Mouse (Mus musculus) layer of hippocampus, postnatal 36 days (tissue): Measurements from ENCODE around the gene Ddx41. TPM values are rescaled to one million over a fixed set of nuclear protein-coding genes. Genes with fewer than 3 reads are reported as not detected.
A peak's percentile ranks its signal among the peaks of the same experiment; 100 is the strongest.

Experiments
- DNase-seq, 2 experiments: peaks; one replicate each; pipeline ENCODE4 v3.0.0; 2022
- total RNA-seq, 2 experiments: library from RNA; stranded (reverse); gene quantifications; 2 replicates each; pipeline ENCODE4 v1.2.3; 2021

The Ddx41 gene
- total RNA-seq, 2 experiments from 2014 or later: 59.4 to 60.2 TPM

- no peak for DNase-seq
These were observed 4.5 kb upstream of the Ddx41 start for GRCm38 (mm10) chr13:55540933-55541332.

- DNase-seq: no peak
These were observed 663 bp downstream of the Ddx41 start for GRCm38 (mm10) chr13:55535796-55536193.

GRCm38 (mm10) chr13:55535191-55535590 lies 1.3 kb downstream of the Ddx41 start:
- DNase-seq: no peak

DNA sequence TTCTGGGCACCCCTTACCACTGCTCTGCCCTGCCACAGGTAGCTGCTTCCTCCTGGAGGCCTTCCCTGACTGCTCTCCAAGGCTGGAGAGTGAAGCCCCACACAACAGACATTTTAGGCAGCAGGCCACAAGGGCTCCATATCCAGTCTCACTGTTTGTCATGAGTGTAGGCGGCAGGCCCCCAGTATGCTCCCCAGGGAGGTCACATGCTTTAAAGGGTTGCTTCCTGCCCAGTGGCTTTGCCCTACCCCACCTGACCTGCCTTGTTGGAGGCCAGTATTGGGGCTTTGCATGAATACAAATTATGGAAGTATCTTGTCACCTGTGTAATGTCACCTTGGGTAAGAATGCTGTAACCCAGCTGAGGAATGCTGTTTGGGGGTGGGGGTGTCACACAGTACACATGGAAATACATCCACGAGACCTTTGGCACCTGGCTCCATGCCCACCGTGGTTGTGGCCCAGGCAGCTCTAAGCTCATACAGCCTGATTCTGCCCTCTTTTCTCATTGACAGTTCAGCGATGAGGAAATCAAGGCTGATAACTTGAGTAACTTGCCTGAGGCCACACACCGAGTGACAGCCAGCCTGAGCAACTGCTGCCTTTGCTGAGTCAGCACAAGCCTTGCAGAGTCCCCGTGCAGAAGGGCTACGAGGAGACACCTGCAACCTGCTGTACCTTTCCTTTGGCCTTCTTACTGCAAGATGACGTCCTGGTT lies 7.1 kb downstream of the Ddx41 start, which contains the start of gene Dok3:
Gene Dok3 (minus strand): TSS at position 99 of the 718 bp plus-strand sequence.
- DNase-seq: no peak

DNA sequence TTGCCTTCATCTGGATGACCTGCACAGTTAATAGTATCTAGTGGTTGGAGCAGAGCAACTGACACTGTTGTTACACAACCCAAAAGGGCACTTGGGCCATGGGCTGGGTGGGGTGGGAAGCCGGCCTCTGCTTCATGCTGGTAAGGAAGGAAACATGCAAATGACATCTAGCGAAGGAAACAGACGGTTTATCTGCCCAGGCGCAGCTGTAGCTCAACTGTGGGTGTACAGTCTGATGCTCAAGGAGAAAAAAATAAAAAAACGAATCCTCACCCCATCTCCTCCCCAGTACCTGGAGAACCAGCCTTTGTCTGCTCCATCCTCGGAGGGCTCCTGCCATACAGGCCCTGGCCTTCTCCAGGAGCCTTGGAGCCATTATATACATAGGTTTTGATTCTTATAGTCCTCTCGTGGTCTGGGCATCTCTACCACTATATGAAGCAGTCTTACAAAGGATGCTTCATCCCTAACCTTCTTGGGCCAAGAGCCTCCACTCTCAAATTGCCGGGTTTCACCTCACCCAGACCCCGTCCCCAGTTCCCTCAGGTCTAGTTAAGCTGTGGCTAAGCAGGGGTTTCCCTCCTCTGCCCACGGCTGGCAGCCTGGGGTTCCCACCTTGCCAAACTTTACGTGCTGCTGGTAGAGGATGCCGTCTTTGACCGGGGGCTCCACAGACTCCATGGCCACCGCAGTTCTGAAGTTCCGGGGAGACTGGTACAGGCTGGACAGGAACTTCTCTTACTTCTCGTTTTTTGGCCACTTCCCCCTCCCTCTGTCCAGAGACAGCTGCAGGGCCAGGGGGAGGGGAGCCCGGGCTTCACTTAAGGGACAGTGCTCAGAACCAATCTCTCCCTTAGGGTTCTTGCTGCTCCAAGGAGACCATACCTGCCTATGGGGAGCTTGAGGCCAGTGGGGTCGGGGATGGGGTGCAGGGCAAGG lies 8.4 kb downstream of the Ddx41 start:
- DNase-seq: no peak

- DNase-seq: no peak
These were observed 9.2 kb downstream of the Ddx41 start for GRCm38 (mm10) chr13:55527212-55527611.

- DNase-seq: no peak
These were observed 10.5 kb downstream of the Ddx41 start for GRCm38 (mm10) chr13:55525733-55526553.

- no peak for DNase-seq
These were observed 12.4 kb downstream of the Ddx41 start for GRCm38 (mm10) chr13:55523951-55524600.

- no peak for DNase-seq
These were observed 13.2 kb downstream of the Ddx41 start for GRCm38 (mm10) chr13:55523278-55523677.

- no peak for DNase-seq
These were observed 13.7 kb downstream of the Ddx41 start for GRCm38 (mm10) chr13:55522730-55523129.

- no peak for DNase-seq
These were observed 16.9 kb downstream of the Ddx41 start for GRCm38 (mm10) chr13:55519606-55520005.

DNA sequence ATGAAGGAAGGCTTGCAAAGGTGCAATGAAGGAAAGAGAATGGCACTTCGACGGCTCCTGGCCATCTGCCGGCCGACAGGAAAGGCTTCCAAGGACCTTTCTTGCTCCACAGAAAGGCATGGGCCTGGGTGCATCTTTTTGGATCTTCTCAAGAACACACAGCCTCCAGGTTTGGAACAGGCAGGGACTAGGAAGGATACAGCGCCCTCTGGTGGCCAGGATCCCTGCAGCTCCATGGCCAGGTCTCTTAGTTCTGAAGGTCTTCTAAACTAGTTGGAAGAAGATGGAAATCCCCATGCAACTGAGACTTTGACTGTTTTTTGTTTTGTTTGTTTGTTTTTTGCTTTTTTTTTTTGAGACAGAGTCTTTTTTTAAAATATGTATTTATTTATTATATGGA lies 19.5 kb downstream of the Ddx41 start:
- DNase-seq: peak; percentile 81 to 82

DNA sequence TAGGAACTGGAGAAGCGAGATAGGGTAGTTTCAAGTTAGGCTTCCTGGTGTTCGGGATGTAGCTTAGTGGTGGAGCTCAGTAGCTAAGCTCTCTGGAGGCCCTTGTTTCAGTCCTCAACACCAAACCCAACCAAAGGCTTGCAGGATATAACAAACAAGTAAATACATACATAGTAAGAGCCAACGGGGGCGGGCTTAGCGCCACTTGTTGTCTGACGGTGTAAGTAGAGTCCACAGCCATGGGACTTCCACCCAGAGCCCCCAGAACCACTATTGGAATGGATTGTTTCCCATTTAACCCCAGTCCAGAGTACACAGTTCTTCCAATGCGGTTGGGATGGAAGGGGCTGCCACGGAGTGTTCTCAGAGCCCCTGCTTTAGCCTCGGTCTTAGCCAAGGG lies 22.6 kb downstream of the Ddx41 start:
- DNase-seq: no peak

- peak; percentile 86 for DNase-seq
These were observed 23.2 kb downstream of the Ddx41 start, which contains the start of gene Pdlim7 for GRCm38 (mm10) chr13:55513111-55513748. TSS of gene Pdlim7 (minus strand) at chr13:55513676.

DNA sequence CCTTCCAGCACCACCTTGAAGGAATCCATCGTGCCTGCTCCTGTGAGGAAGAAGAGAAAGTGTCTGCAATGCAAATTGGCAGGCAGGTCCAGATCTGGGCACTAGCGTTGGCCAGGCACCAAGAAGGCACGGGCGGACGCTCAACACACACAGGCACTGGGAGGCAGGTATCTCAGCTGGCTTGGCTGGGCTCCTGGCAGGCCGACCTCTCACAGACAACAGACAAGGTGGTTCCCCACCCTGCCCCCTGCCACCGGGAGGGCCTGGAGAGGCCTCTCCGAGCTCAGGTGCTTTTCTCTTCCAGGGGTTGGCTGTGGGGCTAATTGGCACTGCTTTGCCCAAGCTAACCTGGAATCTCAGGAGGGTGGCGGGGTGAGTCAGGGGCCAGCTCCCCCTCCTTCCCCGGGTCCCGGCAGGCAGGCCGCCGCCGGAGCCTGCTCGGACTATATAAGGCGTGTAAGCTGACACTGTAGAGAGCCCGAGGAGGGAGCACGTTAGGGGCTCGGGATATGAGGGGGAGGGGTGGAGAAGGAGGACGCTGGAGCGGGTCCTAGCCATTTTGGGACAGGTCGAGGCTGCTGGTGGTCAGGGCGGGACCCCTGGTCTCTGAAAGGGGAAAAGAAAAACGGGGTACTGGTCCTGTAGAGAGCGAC lies 24.0 kb downstream of the Ddx41 start:
- DNase-seq: no peak

- DNase-seq: no peak
These were observed 25.0 kb downstream of the Ddx41 start for GRCm38 (mm10) chr13:55511492-55511861.

DNA sequence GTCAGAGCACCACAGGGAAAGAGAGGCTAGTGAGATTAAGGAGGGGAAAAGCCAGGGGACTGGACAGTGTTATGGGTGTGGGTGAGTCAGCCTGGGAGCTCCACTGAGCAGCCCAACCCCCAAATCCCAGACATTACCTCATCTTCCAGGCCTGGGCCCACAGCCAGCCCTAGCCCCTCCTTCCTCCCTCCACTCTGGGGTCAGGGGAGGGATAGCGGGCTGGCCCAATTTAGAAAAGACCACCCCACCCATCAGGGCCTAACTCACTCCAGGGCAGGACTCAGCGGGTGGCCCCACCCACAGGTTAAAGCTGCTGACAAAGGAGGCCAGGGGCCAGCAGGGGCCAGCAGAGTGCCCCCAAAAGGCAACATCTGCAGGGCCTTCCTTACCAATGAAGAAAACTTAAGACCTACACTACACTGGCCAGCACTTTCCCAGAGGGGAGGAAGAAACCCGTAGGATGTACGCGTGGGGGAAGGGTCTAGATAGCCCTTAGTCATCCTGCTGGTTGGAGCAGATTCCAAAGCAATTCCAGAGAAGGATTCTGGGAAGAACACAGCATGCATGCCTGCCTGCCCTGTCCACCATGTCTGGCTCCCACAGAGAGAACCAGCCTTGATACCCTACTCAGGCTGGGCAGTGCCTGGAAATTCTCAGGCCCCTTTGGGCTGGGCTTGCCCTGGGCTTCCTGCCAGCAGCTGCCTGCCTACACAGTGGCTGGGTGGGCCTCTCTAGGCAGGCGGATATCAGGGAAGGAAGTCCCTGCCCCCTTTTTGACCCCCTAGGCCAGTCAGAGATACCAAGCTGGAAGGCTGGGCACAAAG lies 25.6 kb downstream of the Ddx41 start:
- no peak for DNase-seq

DNA sequence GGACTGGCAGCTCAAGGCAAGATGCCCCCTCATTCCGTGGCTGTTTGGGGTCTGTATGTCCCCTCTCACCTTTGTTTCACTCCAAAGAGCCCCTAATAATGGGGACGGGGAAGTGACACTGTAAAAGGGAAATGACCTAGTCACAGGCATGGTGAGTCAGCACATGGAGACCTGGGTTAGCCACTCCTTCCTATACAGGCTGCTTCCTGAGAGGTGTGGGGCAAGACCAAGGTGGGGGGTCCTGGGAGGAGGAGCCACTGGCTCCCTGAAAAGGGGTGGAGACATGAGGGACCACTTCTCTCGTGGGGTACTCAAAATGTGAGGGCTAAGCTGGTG lies 26.2 kb downstream of the Ddx41 start:
- no peak for DNase-seq

DNA sequence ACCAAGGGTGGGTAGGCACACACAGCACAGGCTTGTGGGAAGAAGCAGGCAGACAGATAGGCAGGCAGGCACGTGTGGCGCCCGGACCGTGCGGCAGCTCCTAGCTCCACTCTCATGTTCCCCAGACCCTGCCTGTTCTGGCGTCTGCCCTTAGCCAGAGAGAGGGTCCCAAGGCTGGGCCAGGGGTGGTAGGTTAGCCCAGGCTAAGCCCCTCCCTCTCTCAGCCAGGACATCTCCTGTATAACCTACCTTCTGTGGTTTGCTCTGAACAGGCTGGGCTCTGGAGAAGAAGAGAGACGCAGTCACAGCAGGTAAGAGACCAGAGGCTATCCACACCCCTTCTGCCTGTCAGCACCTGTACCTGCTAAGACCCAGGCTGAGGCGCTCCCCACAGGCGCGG lies 27.9 kb downstream of the Ddx41 start:
- DNase-seq: no peak

GRCm38 (mm10) chr13:55507877-55508276 lies 28.6 kb downstream of the Ddx41 start:
- DNase-seq: no peak
